27 mouse cellular contexts compared by ENCODE assay signal in the genomic region with DNA sequence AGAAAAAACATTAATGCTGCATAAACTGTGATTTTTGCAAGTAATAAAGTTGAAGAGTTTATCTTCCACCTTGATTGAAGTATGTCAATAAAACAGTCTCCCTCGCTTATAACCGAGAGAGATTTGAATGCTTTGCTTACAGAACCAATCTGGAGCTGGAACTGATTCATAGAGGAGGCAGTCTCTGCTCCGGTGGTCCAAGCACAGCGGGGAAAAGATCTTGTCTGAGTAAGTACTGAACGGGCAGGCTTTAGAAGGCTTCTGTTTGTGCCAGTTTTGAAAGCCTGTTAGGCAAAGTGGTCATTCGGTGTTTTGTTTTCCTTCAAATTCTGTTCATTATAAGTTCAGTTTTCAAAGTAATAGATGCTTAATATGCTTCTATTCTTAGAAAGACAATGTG. TPM values are rescaled to one million over a fixed set of nuclear protein-coding genes. Genes with fewer than 3 reads are reported as not detected.
A peak's percentile ranks its signal among the peaks of the same experiment; 100 is the strongest.
DNase-seq lines count a peak whose midpoint lies in the region; ATAC-seq and TF ChIP-seq lines count a peak whose summit lies in the region.
"Had no signal": no experiment of that assay in that cellular context is flagged by ENCODE, and none has a peak within 500 bp of the region (broad histone marks: within the 10 kb centered on the region; RNA-seq: fewer than 3 reads in every experiment).

No protein-coding gene starts in this region.

- ATAC-seq in liver, embryonic 16.5 days (ENCODE audit: low read depth) = no peak
- ATAC-seq in midbrain, postnatal 0 days (ENCODE audit: low FRiP score) = no peak
- no peak for ATAC-seq in midbrain, embryonic 16.5 days
- ATAC-seq: activated CD4-positive, CD25-positive, alpha-beta regulatory T cell, adult 4 months; forebrain, embryonic 14.5 days had no signal

- H3K27ac ChIP-seq in liver, embryonic 16.5 days (ENCODE audit: low read length) = peak overlapping the region; percentile 48; the same call in 1 of the 2 replicates
- H3K27ac ChIP-seq in midbrain, postnatal 0 days (ENCODE audit: low read depth, low read length) = no peak overlapping the region
- H3K27ac ChIP-seq in midbrain, embryonic 16.5 days (ENCODE audit: low read length) = no peak overlapping the region
- H3K27ac ChIP-seq: embryonic facial prominence, embryonic 12.5 days; embryonic facial prominence, embryonic 15.5 days; heart, embryonic 15.5 days; hindbrain, embryonic 10.5 days; hindbrain, embryonic 13.5 days had no signal

- peak; percentile 51 to 71 for DNase-seq in cerebellum, postnatal 10 days
- DNase-seq in cerebellum, adult 18-20 months = no peak
- DNase-seq in left cerebral cortex, postnatal 4 days = peak; percentile 51
- no peak for DNase-seq in left cerebral cortex, adult 11 months (ENCODE audit: low spot score)
- DNase-seq in liver = no peak
- DNase-seq in midbrain, postnatal 0 days (ENCODE audit: low spot score) = peak; percentile 20
- DNase-seq: adrenal gland, adult 8-10 months; adrenal gland, postnatal 25 days; cerebellum, adult 8-10 months; cerebellum, postnatal 25 days; gastrocnemius, postnatal 25 days; heart, adult 18-20 months; heart, postnatal 10 days; heart, postnatal 36 days had no signal

- 87% methylated on average over 6 of the region's 6 CpGs for WGBS in liver, embryonic 16.5 days (ENCODE audit: insufficient replicate concordance)
- WGBS in midbrain, postnatal 0 days = 55% methylated on average over 6 of the region's 6 CpGs
- WGBS in midbrain, embryonic 16.5 days = 67% methylated on average over 6 of the region's 6 CpGs

- peaks cover 14% of the 10 kb centered on the region for H3K4me1 ChIP-seq in liver, embryonic 16.5 days (ENCODE audit: control insufficient read depth, low read depth, low read length)
- H3K4me1 ChIP-seq in midbrain, postnatal 0 days (ENCODE audit: insufficient read depth, low read length) = no peaks in the 10 kb centered on the region
- H3K4me1 ChIP-seq in midbrain, embryonic 16.5 days (ENCODE audit: control insufficient read depth, insufficient read depth, low read length) = no peaks in the 10 kb centered on the region
- H3K4me1 ChIP-seq: embryonic facial prominence, embryonic 12.5 days; embryonic facial prominence, embryonic 15.5 days; heart, embryonic 12.5 days; heart, embryonic 15.5 days; hindbrain, embryonic 10.5 days; hindbrain, embryonic 13.5 days had no signal

- H3K9me3 ChIP-seq in liver, embryonic 16.5 days (replicated peaks; ENCODE audit: control insufficient read depth, low read length) = no peaks in the 10 kb centered on the region
- H3K9me3 ChIP-seq in midbrain, postnatal 0 days (ENCODE audit: low read length) = no peaks in the 10 kb centered on the region
- no peaks in the 10 kb centered on the region for H3K9me3 ChIP-seq in midbrain, embryonic 16.5 days (replicated peaks; ENCODE audit: control insufficient read depth, low read length, poor library complexity, severe bottlenecking)
- H3K9me3 ChIP-seq: embryonic facial prominence, embryonic 12.5 days; embryonic facial prominence, embryonic 15.5 days; heart, embryonic 12.5 days; heart, embryonic 15.5 days; hindbrain, embryonic 10.5 days; hindbrain, embryonic 13.5 days had no signal

- intact Hi-C loops in left cerebral cortex, postnatal 4 days (cut with DNase I) = no loop called here

- H3K4me2 ChIP-seq in liver, embryonic 16.5 days (ENCODE audit: low read depth, low read length) = no peak overlapping the region; the same call in 1 of the 2 replicates
- H3K4me2 ChIP-seq in midbrain, postnatal 0 days (ENCODE audit: low read depth, low read length, poor library complexity, severe bottlenecking) = no peak overlapping the region
- H3K4me2 ChIP-seq in midbrain, embryonic 16.5 days (ENCODE audit: low read length) = no peak overlapping the region
- H3K4me2 ChIP-seq: embryonic facial prominence, embryonic 12.5 days; embryonic facial prominence, embryonic 15.5 days; heart, embryonic 12.5 days; heart, embryonic 15.5 days; hindbrain, embryonic 13.5 days had no signal

- TF ChIP-seq CTCF in midbrain, postnatal 0 days (IDR thresholded peaks at IDR 0.05) = no peak

- H3K9ac ChIP-seq in liver, embryonic 16.5 days (ENCODE audit: low read depth, low read length) = no peak overlapping the region
- no peak overlapping the region for H3K9ac ChIP-seq in midbrain, postnatal 0 days (replicated peaks; ENCODE audit: low read length, poor library complexity, severe bottlenecking)
- no peak overlapping the region for H3K9ac ChIP-seq in midbrain, embryonic 16.5 days (ENCODE audit: low read depth, low read length)
- H3K9ac ChIP-seq: embryonic facial prominence, embryonic 12.5 days; embryonic facial prominence, embryonic 15.5 days; heart, embryonic 12.5 days; heart, embryonic 15.5 days; hindbrain, embryonic 13.5 days had no signal

- H3K4me3 ChIP-seq in liver, embryonic 16.5 days (ENCODE audit: low read depth, low read length) = no peak overlapping the region
- no peak overlapping the region for H3K4me3 ChIP-seq in midbrain, postnatal 0 days (ENCODE audit: low read depth, low read length)
- H3K4me3 ChIP-seq in midbrain, embryonic 16.5 days (ENCODE audit: low read depth, low read length) = no peak overlapping the region
- H3K4me3 ChIP-seq: embryonic facial prominence, embryonic 12.5 days; embryonic facial prominence, embryonic 15.5 days; heart, embryonic 12.5 days; heart, embryonic 15.5 days; hindbrain, embryonic 10.5 days; hindbrain, embryonic 13.5 days had no signal

- H3K27me3 ChIP-seq in liver, embryonic 16.5 days (ENCODE audit: control insufficient read depth, insufficient read depth, low read depth, low read length) = no peaks in the 10 kb centered on the region
- no peaks in the 10 kb centered on the region for H3K27me3 ChIP-seq in midbrain, postnatal 0 days (ENCODE audit: insufficient read depth, low read length)
- H3K27me3 ChIP-seq in midbrain, embryonic 16.5 days (ENCODE audit: control insufficient read depth, insufficient read depth, low read depth, low read length) = no peaks in the 10 kb centered on the region
- H3K27me3 ChIP-seq: embryonic facial prominence, embryonic 12.5 days; embryonic facial prominence, embryonic 15.5 days; heart, embryonic 12.5 days; heart, embryonic 15.5 days; hindbrain, embryonic 13.5 days had no signal

- H3K36me3 ChIP-seq in liver, embryonic 16.5 days (ENCODE audit: control insufficient read depth, insufficient read depth) = peaks cover 9% of the 10 kb centered on the region
- H3K36me3 ChIP-seq in midbrain, postnatal 0 days (ENCODE audit: insufficient read depth, low read length) = peaks cover 15% of the 10 kb centered on the region
- H3K36me3 ChIP-seq in midbrain, embryonic 16.5 days (ENCODE audit: control insufficient read depth, insufficient read depth, low read length) = peaks cover 11% of the 10 kb centered on the region

RNA-seq across cellular contexts. Expression of a gene that starts 38.6 kb away (rescaled TPM):
- 1 to 10 TPM; 1.1 to 1.3 TPM for total RNA-seq in left cerebral cortex, postnatal 4 days (2021)
- polyA plus RNA-seq in liver, embryonic 16.5 days (2015; fragmentation: Nextera tagmentation; extraction: Ambion mirVana) = not detected in 2 replicates
- 0.44 and 1.1 TPM in 2 replicates for total RNA-seq in midbrain, postnatal 0 days (2014; rRNA removed)
- 0.14 and 0.32 TPM in 2 replicates for polyA plus RNA-seq in midbrain, postnatal 0 days (2015; fragmentation: Nextera tagmentation; extraction: Ambion mirVana)
- 0.16 and 0.32 TPM in 2 replicates for polyA plus RNA-seq in midbrain, embryonic 16.5 days (2015; fragmentation: Nextera tagmentation; extraction: Ambion mirVana)
- total RNA-seq: adrenal gland, postnatal 25 days; common myeloid progenitor, adult 5-6 weeks; gastrocnemius, adult 8-10 months; gastrocnemius, postnatal 25 days had no signal
- polyA plus RNA-seq: embryonic facial prominence, embryonic 15.5 days; forebrain, embryonic 11.5 days; hindbrain, embryonic 10.5 days had no signal

Comparison
In these comparisons a context has a peak if more than half of its experiments do, and no peak if none do; other contexts are left out.
1. DNase-seq: peak in cerebellum, postnatal 10 days (2 of 2), left cerebral cortex, postnatal 4 days (single experiment) and midbrain, postnatal 0 days (single experiment); none in cerebellum, adult 18-20 months (0 of 2), left cerebral cortex, adult 11 months (single experiment) and liver (single experiment).